Mouse (Mus musculus) stomach, embryonic 14.5 days (tissue): ENCODE results near the gene Pxn. TPM values are rescaled to one million over a fixed set of nuclear protein-coding genes. Genes with fewer than 3 reads are reported as not detected.
"Not testable (repeated sequence)": the region's sequence is repeated elsewhere in the genome, so short reads cannot be mapped to it uniquely, and the experiment has no call there.

Experiments
- ATAC-seq: fragments of 200-750 bp; cut with Nextera tagmentation; 2 replicates; pipeline ENCODE4 v1.8.0; 2017; ENCODE audit warnings: low read depth, moderate TSS enrichment; ENCODE audit not compliant: insufficient number of reproducible peaks, insufficient read depth, low FRiP score
- H3K27ac ChIP-seq: fragments of 300-500 bp; sonication (generic); 2 replicates; pipeline ENCODE4 v1.5.1; 2014; ENCODE audit warnings: mild to moderate bottlenecking, low read length, moderate library complexity, mixed read lengths
- H3K27me3 ChIP-seq: fragments of 300-500 bp; sonication (generic); 2 replicates; pipeline ENCODE4 v1.6.1; 2014; ENCODE audit warnings: low read length, control low read depth, mixed read lengths; ENCODE audit not compliant: control insufficient read depth, insufficient read depth
- H3K36me3 ChIP-seq: fragments of 300-500 bp; sonication (generic); 2 replicates; pipeline ENCODE4 v1.6.1; 2014; ENCODE audit warnings: mild to moderate bottlenecking, control low read depth, low read length, moderate library complexity, mixed read lengths; ENCODE audit not compliant: control insufficient read depth, insufficient read depth
- H3K4me1 ChIP-seq: fragments of 300-500 bp; sonication (generic); 2 replicates; pipeline ENCODE4 v1.6.1; 2014; ENCODE audit warnings: low read length, control low read depth, mixed read lengths; ENCODE audit not compliant: control insufficient read depth, insufficient read depth
- H3K4me2 ChIP-seq: fragments of 300-500 bp; sonication (generic); replicated peaks from 2 replicates; pipeline ENCODE4 v1.6.1; 2014; ENCODE audit warnings: low read depth, low read length, control low read depth
- H3K4me3 ChIP-seq: fragments of 300-500 bp; sonication (generic); 2 replicates; pipeline ENCODE4 v1.5.1; 2014; ENCODE audit warnings: low read depth, low read length, control low read depth
- H3K9ac ChIP-seq: fragments of 300-500 bp; sonication (generic); replicated peaks from 2 replicates; pipeline ENCODE4 v1.6.1; 2014; ENCODE audit warnings: low read depth, mild to moderate bottlenecking, control low read depth, low read length, moderate library complexity, mixed read lengths
- H3K9me3 ChIP-seq: fragments of 300-500 bp; sonication (generic); 2 replicates; pipeline ENCODE4 v1.6.1; 2016; ENCODE audit warnings: low read depth, low read length, control low read depth; ENCODE audit not compliant: control insufficient read depth
- WGBS: fragments of 180-500 bp; shearing (Covaris S2); extraction: QIAGEN DNeasy Blood & Tissue Kit; methylation state at CpG from one replicate; pipeline ENCODE4 v1.1.7; 2014; 5-methylcytosine and 5-hydroxymethylcytosine counted together
- polyA plus RNA-seq: library from polyadenylated mRNA; unstranded; fragments of >200 nt; fragmentation: Nextera tagmentation; extraction: Ambion mirVana; gene quantifications from 2 replicates; pipeline ENCODE4 v1.2.1, GENCODE M21; 2014

Pxn gene
- polyA plus RNA-seq, 1 experiment from 2014 or later, result 15.9 TPM

DNA sequence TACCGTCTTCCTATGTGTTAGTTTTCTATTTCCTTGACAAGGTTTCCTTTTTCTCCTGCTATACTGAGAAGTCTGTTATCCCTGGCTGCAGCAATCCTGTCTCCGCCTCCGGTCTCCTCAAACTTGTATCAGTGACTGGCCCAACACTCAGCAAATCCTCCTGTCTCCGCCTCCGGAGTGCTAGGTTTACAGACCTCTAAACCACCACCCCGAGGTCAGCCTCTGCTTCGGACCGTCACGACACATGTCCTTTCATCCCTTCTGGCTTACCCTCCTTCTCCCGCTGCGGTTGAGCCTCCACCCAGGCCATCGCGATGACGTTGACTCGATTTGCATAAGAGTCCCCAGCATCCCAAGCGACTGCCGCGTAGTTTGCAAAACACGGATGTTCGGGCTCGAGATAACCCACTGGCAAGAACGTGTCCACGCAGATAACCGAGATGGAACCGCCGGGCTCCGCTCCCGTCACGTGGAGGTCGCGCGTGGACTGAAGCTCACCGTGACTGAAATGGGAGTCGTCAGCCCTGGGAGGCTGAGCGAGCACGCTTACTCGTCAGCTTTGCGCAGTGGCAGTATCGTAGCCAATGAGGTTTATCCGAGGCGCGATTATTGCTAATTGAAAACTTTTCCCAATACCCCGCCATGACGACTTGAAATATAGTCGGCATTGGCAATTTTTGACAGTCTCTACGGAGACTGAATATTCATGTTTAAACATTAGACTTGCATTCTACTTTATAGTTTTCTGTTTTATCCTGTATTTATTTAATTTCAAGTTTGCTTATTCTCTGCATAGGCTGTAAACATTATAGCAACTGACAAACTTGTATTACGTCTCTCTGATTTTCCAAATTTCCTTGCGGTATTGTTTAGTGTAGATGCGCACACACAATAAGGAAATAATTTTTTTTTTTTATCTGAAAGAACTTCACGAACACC, 16.5 kb upstream of the Pxn start:
- Histone ChIP-seq H3K9ac (peak overlapping the region; percentile 71), H3K4me3 (peak overlapping the region; percentile 24), H3K9me3 (no peaks in the 10 kb centered on the region), H3K4me1 (peaks cover 16% of the 10 kb centered on the region; the same call in 1 of the 2 replicates), H3K27me3 (no peaks in the 10 kb centered on the region), H3K36me3 (no peaks in the 10 kb centered on the region), H3K27ac (peak overlapping the region; percentile 100), H3K4me2 (peak overlapping the region; percentile 61)
- peak; percentile 77 for ATAC-seq
- under 1% methylated on average over 50 of the region's 50 CpGs for WGBS

DNA sequence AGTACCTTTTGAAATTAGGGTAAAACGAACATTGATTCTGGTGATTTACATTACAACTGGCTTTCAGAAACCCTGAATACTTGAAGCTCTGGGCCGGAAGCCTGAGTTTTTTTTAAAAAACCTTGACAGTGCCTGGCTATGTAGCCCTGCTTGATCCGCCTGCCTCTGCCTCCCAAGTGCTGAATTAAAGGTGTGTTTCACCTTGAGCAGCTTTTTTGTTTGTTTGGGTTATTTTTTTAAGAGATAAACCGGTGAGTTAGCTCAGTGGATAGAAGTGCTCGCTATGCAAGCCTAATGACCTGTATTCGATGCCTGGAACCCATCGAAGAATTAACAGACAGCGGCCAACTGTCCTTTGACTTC, 15.9 kb upstream of the Pxn start:
- 8% methylated on average over 8 of the region's 8 CpGs for WGBS
- H3K27ac ChIP-seq, result peak overlapping the region; percentile 35; the same call in 1 of the 2 replicates
- peak overlapping the region; percentile 1 for H3K4me3 ChIP-seq
- peaks cover 16% of the 10 kb centered on the region; the same call in 1 of the 2 replicates for H3K4me1 ChIP-seq
- no peaks in the 10 kb centered on the region for H3K9me3 ChIP-seq
- no peaks in the 10 kb centered on the region for H3K36me3 ChIP-seq
- ATAC-seq, result no peak
- H3K9ac ChIP-seq, result no peak overlapping the region
- peak overlapping the region; percentile 33 for H3K4me2 ChIP-seq
- no peaks in the 10 kb centered on the region for H3K27me3 ChIP-seq

DNA sequence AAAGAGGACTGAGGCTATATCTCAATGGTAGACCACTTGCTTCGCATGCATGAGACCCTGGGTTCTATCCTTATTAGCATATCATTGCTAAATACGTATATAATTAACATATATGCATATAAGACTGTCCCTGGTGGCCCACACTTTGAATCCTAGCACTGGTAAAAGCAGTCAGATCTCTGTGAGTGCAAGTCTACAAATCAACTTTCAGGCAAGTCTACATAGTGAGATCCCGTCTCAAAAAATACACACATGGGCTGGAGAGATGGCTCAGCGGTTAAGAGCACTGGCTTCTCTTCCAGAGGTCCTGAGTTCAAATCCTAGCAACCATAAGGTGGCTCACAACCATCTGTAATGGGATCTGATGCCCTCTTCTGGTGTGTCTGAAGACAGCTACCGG, 15.4 kb upstream of the Pxn start:
- Histone ChIP-seq H3K27me3 (no peaks in the 10 kb centered on the region), H3K9me3 (no peaks in the 10 kb centered on the region), H3K9ac (no peak overlapping the region), H3K4me2 (peak overlapping the region; percentile 33), H3K4me1 (peaks cover 16% of the 10 kb centered on the region; the same call in 1 of the 2 replicates), H3K36me3 (no peaks in the 10 kb centered on the region), H3K4me3 (no peak overlapping the region), H3K27ac (no peak overlapping the region)
- 32% methylated on average over 5 of the region's 5 CpGs for WGBS
- ATAC-seq, result no peak

DNA sequence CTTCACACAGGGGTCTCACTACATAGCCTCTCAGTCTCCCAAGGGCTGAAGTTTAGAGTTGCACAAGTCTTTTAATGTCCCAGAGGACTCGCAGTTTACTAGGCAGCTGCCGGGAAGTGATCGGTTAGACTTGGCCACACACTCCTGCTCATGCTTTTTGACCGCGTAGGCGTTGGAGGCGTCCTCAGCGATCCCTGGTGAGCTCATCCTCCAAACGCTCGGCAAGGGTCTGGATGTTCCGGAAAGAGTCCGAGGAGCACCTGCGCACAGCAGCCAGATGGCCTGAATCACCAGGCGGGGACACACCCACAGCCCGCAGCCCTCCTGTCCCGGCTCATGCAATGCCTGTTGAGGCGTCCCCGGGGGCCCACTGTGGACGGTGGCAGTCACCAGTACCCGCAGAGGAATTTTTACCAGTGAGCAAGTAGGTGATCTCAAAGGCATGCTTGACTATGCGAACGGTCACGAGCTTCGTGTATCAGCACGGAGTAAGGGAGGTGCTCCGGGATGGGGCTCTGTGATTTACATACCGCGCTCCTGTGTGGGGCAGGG, 14.6 kb upstream of the Pxn start:
- Histone ChIP-seq H3K27me3 (no peaks in the 10 kb centered on the region), H3K27ac (no peak overlapping the region), H3K9ac (no peak overlapping the region; the same call in 1 of the 2 replicates), H3K4me1 (peaks cover 16% of the 10 kb centered on the region; the same call in 1 of the 2 replicates), H3K4me2 (peak overlapping the region; percentile 40), H3K4me3 (0 out of 2 replicates have a peak overlapping the region, but pooled peaks have one; percentile 4), H3K9me3 (no peaks in the 10 kb centered on the region), H3K36me3 (no peaks in the 10 kb centered on the region)
- WGBS, result 4% methylated on average over 28 of the region's 28 CpGs
- no peak for ATAC-seq

GRCm38 (mm10) chr5:115492711-115493335, 13.7 kb upstream of the Pxn start:
- H3K9me3 ChIP-seq, result no peaks in the 10 kb centered on the region
- H3K36me3 ChIP-seq, result no peaks in the 10 kb centered on the region
- no peak overlapping the region for H3K4me3 ChIP-seq
- 56% methylated on average over 6 of the region's 6 CpGs for WGBS
- no peak overlapping the region for H3K27ac ChIP-seq
- ATAC-seq, result no peak
- peaks cover 16% of the 10 kb centered on the region; the same call in 1 of the 2 replicates for H3K4me1 ChIP-seq
- H3K27me3 ChIP-seq, result no peaks in the 10 kb centered on the region
- H3K4me2 ChIP-seq, result no peak overlapping the region
- no peak overlapping the region for H3K9ac ChIP-seq

DNA sequence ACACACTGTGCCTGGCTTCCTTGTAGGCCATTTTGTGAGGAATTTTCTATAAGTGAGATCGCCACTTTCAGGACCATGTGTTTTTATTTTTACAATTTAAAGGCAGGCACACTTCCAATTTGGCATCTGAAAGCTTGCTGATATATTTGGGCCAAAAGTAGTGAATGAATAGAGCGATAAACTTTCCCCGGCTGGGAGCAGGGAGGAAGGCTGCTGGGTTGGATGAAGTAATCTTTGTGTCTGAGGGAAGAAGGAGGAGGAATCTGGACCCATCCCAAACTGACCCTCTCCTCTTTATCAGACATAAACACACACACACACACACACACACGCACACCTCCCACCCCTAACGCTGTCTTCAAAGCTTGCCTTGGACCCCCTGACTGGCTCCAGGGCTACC, 13.0 kb upstream of the Pxn start:
- Histone ChIP-seq H3K27ac (peak overlapping the region; percentile 50; the same call in 1 of the 2 replicates), H3K9me3 (no peaks in the 10 kb centered on the region), H3K36me3 (no peaks in the 10 kb centered on the region), H3K4me3 (no peak overlapping the region), H3K9ac (no peak overlapping the region), H3K4me2 (no peak overlapping the region), H3K4me1 (peaks cover 16% of the 10 kb centered on the region; the same call in 1 of the 2 replicates), H3K27me3 (no peaks in the 10 kb centered on the region)
- WGBS, result 25% methylated on average over 5 of the region's 5 CpGs
- no peak for ATAC-seq

DNA sequence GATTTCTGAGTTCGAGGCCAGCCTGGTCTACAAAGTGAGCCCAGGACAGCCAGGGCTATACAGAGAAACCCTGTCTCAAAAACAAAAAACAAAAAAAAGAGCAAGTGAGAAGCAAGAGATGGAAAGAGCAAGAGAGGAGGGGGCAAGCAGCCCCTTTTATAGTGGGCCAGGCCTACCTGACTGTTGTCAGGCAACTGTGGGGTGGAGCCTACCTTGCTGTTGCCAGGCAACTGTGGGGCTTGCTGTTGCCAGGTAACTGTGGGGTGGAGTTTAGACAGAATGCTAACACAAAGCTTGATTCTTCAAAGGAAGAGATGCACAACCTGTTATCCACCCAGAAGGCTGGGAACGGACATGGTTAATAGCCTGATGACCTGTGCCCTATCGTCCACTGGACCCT, 10.9 kb upstream of the Pxn start:
- not testable (repeated sequence) for ATAC-seq, H3K4me2 ChIP-seq

DNA sequence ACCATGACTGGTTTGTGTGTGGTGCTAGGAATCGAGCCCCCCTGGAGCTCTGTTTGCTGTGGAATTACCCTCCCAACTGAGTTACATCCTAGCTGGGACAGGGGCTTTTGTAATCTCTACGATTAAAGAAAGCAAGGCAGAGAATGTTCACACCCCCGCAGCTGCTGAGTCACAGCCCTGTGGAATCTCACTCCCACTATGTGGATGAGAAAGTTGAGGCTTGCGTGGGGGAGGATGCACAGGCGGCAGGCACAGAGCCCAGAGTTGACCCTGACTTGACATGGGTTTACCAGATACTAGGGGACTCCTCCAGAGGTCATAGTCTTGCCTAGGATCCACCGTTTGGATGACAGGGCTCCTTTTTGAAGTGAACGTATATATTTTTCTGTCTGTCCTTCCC, 9.4 kb upstream of the Pxn start:
- no peak for ATAC-seq
- Histone ChIP-seq H3K4me2 (no peak overlapping the region), H3K27ac (no peak overlapping the region), H3K4me1 (peaks cover 3% of the 10 kb centered on the region; the same call in 1 of the 2 replicates), H3K36me3 (no peaks in the 10 kb centered on the region), H3K9me3 (no peaks in the 10 kb centered on the region), H3K4me3 (no peak overlapping the region), H3K27me3 (no peaks in the 10 kb centered on the region), H3K9ac (no peak overlapping the region)
- WGBS, result 74% methylated on average over 7 of the region's 7 CpGs

More for the DNA sequence above, 10.9 kb upstream of the Pxn start:
- 86% methylated on average over 3 of the region's 3 CpGs for WGBS
- not testable (repeated sequence) for H3K9ac ChIP-seq, H3K4me3 ChIP-seq, H3K9me3 ChIP-seq, H3K27ac ChIP-seq, H3K36me3 ChIP-seq, H3K27me3 ChIP-seq
- peaks cover 16% of the 10 kb centered on the region; the same call in 1 of the 2 replicates for H3K4me1 ChIP-seq
